Mouse (Mus musculus) liver, embryonic 15.5 days (tissue): Measurements from ENCODE around the gene Wfdc13. TPM values are rescaled to one million over a fixed set of nuclear protein-coding genes. Genes with fewer than 3 reads are reported as not detected.

ENCODE experiments used
- ATAC-seq: fragments of 200-750 bp; cut with Nextera tagmentation; 2 replicates; pipeline ENCODE4 v1.8.0; 2017; ENCODE audit warnings: moderate number of reproducible peaks, mild to moderate bottlenecking, moderate library complexity; ENCODE audit not compliant: insufficient read depth
- H3K27ac ChIP-seq: fragments of 300-500 bp; sonication (generic); replicated peaks from 2 replicates; pipeline ENCODE4 v1.5.1; 2015; ENCODE audit warnings: mild to moderate bottlenecking, inconsistent platforms
- H3K27me3 ChIP-seq: fragments of 300-500 bp; sonication (generic); 2 replicates; pipeline ENCODE4 v1.6.1; 2015; ENCODE audit warnings: mild to moderate bottlenecking, inconsistent platforms
- H3K36me3 ChIP-seq: fragments of 300-500 bp; sonication (generic); replicated peaks from 2 replicates; pipeline ENCODE4 v1.6.1; 2015; ENCODE audit warnings: moderate library complexity, mild to moderate bottlenecking, inconsistent platforms
- H3K4me1 ChIP-seq: fragments of 300-500 bp; sonication (generic); replicated peaks from 2 replicates; pipeline ENCODE4 v1.6.1; 2015; ENCODE audit warnings: inconsistent platforms
- H3K4me2 ChIP-seq: fragments of 300-500 bp; sonication (generic); 2 replicates; pipeline ENCODE4 v1.6.1; 2015; ENCODE audit warnings: moderate library complexity, mild to moderate bottlenecking, inconsistent platforms
- H3K4me3 ChIP-seq: fragments of 300-500 bp; sonication (generic); replicated peaks from 2 replicates; pipeline ENCODE4 v1.5.1; 2015; ENCODE audit warnings: mild to moderate bottlenecking, inconsistent platforms
- H3K9ac ChIP-seq: fragments of 300-500 bp; sonication (generic); 2 replicates; pipeline ENCODE4 v1.6.1; 2015; ENCODE audit warnings: moderate library complexity, mild to moderate bottlenecking, inconsistent platforms
- H3K9me3 ChIP-seq: fragments of 300-500 bp; sonication (generic); replicated peaks from 2 replicates; pipeline ENCODE4 v1.6.1; 2016; ENCODE audit warnings: inconsistent platforms
- WGBS: fragments of 180-500 bp; shearing (Covaris S2); methylation state at CpG from one replicate; pipeline ENCODE4 v1.1.7; 2015; ENCODE audit warnings: mixed read lengths; ENCODE audit not compliant: insufficient replicate concordance; 5-methylcytosine and 5-hydroxymethylcytosine counted together
- polyA plus RNA-seq: library from polyadenylated mRNA; unstranded; fragments of >200 nt; fragmentation: Nextera tagmentation; extraction: Ambion mirVana; gene quantifications from 2 replicates; pipeline ENCODE4 v1.2.1, GENCODE M21; 2015

Gene Wfdc13
- polyA plus RNA-seq, 1 experiment from 2014 or later, result not detected

GRCm38 (mm10) chr2:164676103-164676502, 8.8 kb upstream of the Wfdc13 start:
- no peak for ATAC-seq
- no peak overlapping the region for H3K4me2 ChIP-seq
- peaks cover 9% of the 10 kb centered on the region for H3K4me1 ChIP-seq
- no peak overlapping the region for H3K9ac ChIP-seq
- no peak overlapping the region for H3K27ac ChIP-seq
- WGBS, result 67% methylated on average over 7 of the region's 7 CpGs
- H3K4me3 ChIP-seq, result no peak overlapping the region
- H3K27me3 ChIP-seq, result no peaks in the 10 kb centered on the region
- no peaks in the 10 kb centered on the region for H3K9me3 ChIP-seq
- H3K36me3 ChIP-seq, result no peaks in the 10 kb centered on the region

DNA sequence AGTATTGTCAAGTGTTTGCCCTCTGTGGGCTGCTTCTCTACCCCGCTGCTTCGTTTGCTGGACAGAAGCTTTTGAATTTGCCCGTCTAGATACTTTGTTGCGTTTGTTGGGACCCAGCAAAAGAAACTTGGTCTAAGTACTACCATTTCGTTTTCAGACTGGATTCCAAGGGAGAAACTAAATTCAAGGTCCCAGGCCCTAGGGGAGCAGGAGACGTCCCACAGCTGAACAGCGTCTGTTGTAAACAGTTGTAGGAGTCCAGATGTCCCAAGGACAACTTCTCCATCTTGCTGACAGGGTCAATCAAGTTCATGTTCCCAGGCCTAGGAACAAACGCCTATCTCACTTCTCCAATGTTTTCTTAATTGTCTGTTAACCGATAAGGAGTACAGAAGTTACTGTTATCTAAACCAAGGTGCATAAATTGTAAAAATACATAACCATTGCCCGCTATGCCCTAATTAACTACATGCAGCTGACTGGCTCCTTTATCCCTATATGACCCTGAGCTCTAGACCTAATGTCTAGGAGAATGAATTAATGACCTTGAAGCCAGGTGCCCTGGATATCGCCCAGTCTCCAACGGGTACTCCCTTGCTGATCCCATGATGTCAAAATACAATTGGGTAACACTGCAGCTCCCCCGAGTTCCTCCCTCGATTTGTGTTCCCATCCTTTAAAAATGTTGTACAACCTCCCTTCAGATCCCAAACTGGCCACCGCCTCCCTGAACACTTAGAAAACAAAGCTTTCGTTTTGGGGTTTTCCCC, 7.8 kb upstream of the Wfdc13 start:
- H3K27me3 ChIP-seq, result no peaks in the 10 kb centered on the region
- no peak overlapping the region for H3K9ac ChIP-seq
- H3K27ac ChIP-seq, result no peak overlapping the region
- peaks cover 9% of the 10 kb centered on the region for H3K4me1 ChIP-seq
- H3K36me3 ChIP-seq, result no peaks in the 10 kb centered on the region
- WGBS, result 64% methylated on average over 16 of the region's 16 CpGs
- no peak overlapping the region for H3K4me3 ChIP-seq
- H3K4me2 ChIP-seq, result no peak overlapping the region
- H3K9me3 ChIP-seq, result no peaks in the 10 kb centered on the region
- no peak for ATAC-seq

- 0 out of 2 replicates have a peak, but pooled peaks have one; percentile 28 for ATAC-seq
- no peak overlapping the region; the same call in 1 of the 2 replicates for H3K27ac ChIP-seq
- H3K27me3 ChIP-seq, result no peaks in the 10 kb centered on the region
- H3K36me3 ChIP-seq, result no peaks in the 10 kb centered on the region
- no peak overlapping the region for H3K9ac ChIP-seq
- H3K4me1 ChIP-seq, result peaks cover 9% of the 10 kb centered on the region
- peak overlapping the region; percentile 47 for H3K4me2 ChIP-seq
- 0 out of 2 replicates have a peak overlapping the region, but pooled peaks have one; percentile 12 for H3K4me3 ChIP-seq
- no peaks in the 10 kb centered on the region for H3K9me3 ChIP-seq
- WGBS, result 17% methylated on average over 19 of the region's 19 CpGs
These were observed 5.9 kb upstream of the Wfdc13 start for GRCm38 (mm10) chr2:164678848-164679625.

DNA sequence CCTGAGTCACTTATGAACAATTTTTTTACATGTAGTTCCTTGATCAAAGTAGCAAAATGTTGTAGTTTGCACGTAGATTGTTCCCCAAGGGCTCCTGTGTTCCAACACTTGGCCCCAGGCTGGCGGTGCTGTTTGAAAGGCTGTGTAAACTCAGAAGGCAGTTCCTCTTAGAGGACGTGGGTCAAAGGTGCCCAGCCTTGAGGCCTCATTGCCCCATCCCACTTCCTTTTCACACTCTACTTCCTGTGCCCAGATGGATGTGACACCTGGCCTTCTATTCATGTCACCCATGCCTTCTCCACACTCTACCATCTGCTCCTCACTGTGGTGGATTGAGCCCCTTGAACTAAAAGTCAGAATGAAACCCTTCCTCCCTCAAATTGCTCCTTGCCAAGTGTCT, 5.0 kb upstream of the Wfdc13 start:
- H3K27ac ChIP-seq, result no peak overlapping the region
- H3K9ac ChIP-seq, result no peak overlapping the region
- H3K4me3 ChIP-seq, result no peak overlapping the region
- H3K4me1 ChIP-seq, result peaks cover 9% of the 10 kb centered on the region
- ATAC-seq, result peak; percentile 54; the same call in 1 of the 2 replicates
- H3K27me3 ChIP-seq, result no peaks in the 10 kb centered on the region
- H3K9me3 ChIP-seq, result no peaks in the 10 kb centered on the region
- no peak overlapping the region for H3K4me2 ChIP-seq
- H3K36me3 ChIP-seq, result no peaks in the 10 kb centered on the region
- 9% methylated on average over 3 of the region's 3 CpGs for WGBS

DNA sequence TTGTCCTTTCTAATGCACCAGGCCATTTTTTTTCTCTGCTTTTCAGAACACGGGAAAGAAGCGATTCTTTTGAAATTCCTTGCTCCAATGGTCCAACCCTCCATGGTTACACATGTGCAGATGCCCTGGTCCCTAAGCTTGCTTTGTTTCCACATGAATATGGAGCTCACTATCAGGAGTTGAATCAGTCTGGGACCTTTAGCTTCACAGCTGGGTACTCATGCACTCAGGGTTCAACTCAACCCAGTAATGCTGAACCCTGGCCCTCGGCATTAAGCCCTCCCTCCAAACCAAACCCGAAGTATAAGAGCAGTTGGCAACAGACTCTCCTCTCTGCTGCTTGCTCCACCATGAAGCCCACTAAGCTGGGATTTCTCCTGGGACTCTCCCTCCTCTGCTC, 13.3 kb downstream of the Wfdc13 start, which contains the start of gene Spint4:
Spint4 (plus strand) TSS at position 301 of the 400 bp plus-strand sequence.
- Histone ChIP-seq H3K9me3 (no peaks in the 10 kb centered on the region), H3K27ac (no peak within 1 kb of the TSS), H3K9ac (no peak within 1 kb of the TSS), H3K4me2 (no peak within 1 kb of the TSS), H3K27me3 (no peaks in the 10 kb centered on the region), H3K36me3 (no peaks in the 10 kb centered on the region), H3K4me1 (no peaks in the 10 kb centered on the region), H3K4me3 (no peak within 1 kb of the TSS)
- ATAC-seq, result no peak
- 55% methylated on average over 4 of the region's 4 CpGs for WGBS

DNA sequence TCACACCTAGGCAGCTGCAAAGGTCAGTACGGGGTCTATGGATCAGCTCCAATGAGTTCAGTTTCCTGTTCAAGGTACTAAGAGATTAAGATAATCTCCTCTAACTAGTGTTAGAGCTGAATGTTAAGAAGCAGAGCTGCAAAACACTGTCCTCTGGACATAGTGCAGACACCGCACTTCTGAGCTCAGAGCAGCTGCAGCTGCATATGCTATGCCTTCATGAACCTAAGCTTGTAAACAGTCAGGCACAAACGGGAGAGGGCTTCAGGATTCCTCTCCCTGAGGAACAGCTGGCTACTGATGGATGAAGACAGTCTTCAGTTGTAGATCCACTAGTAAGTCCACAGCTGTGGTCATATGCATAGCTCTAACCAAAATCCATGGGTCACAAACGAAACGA, 16.1 kb downstream of the Wfdc13 start:
- Histone ChIP-seq H3K4me1 (no peaks in the 10 kb centered on the region), H3K27ac (no peak overlapping the region), H3K27me3 (no peaks in the 10 kb centered on the region), H3K36me3 (no peaks in the 10 kb centered on the region), H3K9ac (no peak overlapping the region), H3K4me3 (no peak overlapping the region), H3K9me3 (no peaks in the 10 kb centered on the region), H3K4me2 (no peak overlapping the region)
- 56% methylated on average over 5 of the region's 5 CpGs for WGBS
- ATAC-seq, result no peak

GRCm38 (mm10) chr2:164701761-164702160, 16.9 kb downstream of the Wfdc13 start:
- Histone ChIP-seq H3K4me2 (no peak overlapping the region), H3K9ac (no peak overlapping the region)
- WGBS, result 57% methylated on average over 5 of the region's 5 CpGs

DNA sequence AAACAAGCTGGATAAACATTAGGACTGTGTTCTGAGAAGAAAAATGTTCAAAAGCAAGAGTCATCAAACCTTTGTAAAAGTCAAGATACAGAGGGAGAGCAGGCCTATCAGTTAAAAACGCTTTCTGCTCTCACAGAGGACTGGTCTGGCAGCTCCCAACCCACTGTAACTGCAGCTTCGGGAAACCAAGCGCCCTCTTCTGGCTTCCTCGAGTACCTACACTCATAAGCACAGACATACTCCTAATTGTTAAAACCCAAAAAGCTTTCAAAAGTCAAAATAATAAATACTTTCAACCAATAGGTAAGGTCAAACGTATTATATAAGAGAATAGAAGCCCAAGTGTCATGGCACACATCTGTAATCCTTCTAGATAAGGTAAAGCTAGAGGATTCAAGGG, 19.3 kb downstream of the Wfdc13 start:
- no peak for ATAC-seq
- Histone ChIP-seq H3K4me2 (no peak overlapping the region), H3K4me1 (no peaks in the 10 kb centered on the region), H3K27me3 (no peaks in the 10 kb centered on the region), H3K36me3 (no peaks in the 10 kb centered on the region), H3K4me3 (no peak overlapping the region), H3K27ac (no peak overlapping the region), H3K9ac (no peak overlapping the region), H3K9me3 (no peaks in the 10 kb centered on the region)
- WGBS, result 50% methylated on average over 5 of the region's 5 CpGs

More at GRCm38 (mm10) chr2:164701761-164702160, 16.9 kb downstream of the Wfdc13 start:
- Histone ChIP-seq H3K9me3 (no peaks in the 10 kb centered on the region), H3K36me3 (no peaks in the 10 kb centered on the region), H3K4me3 (no peak overlapping the region), H3K27me3 (no peaks in the 10 kb centered on the region), H3K27ac (no peak overlapping the region), H3K4me1 (no peaks in the 10 kb centered on the region)
- ATAC-seq, result no peak

- 67% methylated on average over 6 of the region's 6 CpGs for WGBS
- Histone ChIP-seq H3K27ac (no peak overlapping the region), H3K9ac (no peak overlapping the region), H3K36me3 (no peaks in the 10 kb centered on the region), H3K4me2 (no peak overlapping the region), H3K27me3 (no peaks in the 10 kb centered on the region), H3K4me3 (no peak overlapping the region), H3K9me3 (no peaks in the 10 kb centered on the region), H3K4me1 (no peaks in the 10 kb centered on the region)
- no peak for ATAC-seq
These were observed 20.4 kb downstream of the Wfdc13 start for GRCm38 (mm10) chr2:164705328-164705727.

DNA sequence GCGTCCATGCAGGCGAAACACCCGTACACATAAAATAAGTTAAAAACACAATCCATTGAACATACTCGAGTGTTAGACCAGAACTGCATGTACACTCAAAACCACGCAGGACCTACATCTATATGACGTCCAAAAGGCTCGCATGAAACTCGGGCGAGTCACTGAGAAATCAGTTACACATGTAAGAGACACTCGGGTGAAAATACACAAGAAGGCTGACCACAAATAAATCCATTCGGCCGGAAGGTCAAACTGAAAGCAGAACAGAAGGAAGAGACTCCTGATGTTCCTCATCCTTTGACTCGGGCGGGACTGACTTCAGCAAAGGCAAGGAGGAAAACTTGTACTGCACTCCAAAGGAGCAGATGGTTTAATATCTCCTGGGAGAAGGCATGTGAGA, 21.1 kb downstream of the Wfdc13 start:
- Histone ChIP-seq H3K4me1 (no peaks in the 10 kb centered on the region), H3K9me3 (no peaks in the 10 kb centered on the region), H3K9ac (no peak overlapping the region), H3K27me3 (no peaks in the 10 kb centered on the region), H3K4me3 (no peak overlapping the region), H3K4me2 (no peak overlapping the region), H3K27ac (no peak overlapping the region), H3K36me3 (no peaks in the 10 kb centered on the region)
- ATAC-seq, result no peak
- WGBS, result 73% methylated on average over 14 of the region's 14 CpGs

DNA sequence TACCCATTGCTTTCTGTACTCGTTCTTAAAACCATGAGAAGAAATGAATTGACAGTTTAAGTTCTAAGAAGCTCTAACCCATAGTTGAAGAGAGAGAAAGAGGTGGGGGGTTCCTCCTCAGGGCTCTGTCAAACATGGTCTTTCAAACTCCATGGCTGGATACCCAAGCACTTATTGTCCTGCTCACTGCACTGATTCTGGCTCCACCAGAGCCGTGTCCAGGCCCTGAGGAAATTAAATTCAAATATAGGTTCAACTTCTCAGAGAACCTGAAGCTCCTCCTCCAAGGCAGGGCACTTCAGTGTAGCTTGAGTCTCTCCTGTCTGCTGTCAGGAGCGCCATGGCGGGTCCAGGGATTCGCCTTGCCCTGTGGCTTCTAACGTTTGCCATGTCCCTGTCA, 30.1 kb downstream of the Wfdc13 start, which contains the start of gene Spint5:
Spint5 (plus strand) TSS at position 301 of the 400 bp plus-strand sequence.
- H3K4me2 ChIP-seq, result no peak within 1 kb of the TSS
- no peaks in the 10 kb centered on the region; the same call in 1 of the 2 replicates for H3K27me3 ChIP-seq
- WGBS, result 51% methylated on average over 6 of the region's 6 CpGs
- H3K9ac ChIP-seq, result no peak within 1 kb of the TSS
- no peaks in the 10 kb centered on the region for H3K36me3 ChIP-seq
- H3K9me3 ChIP-seq, result no peaks in the 10 kb centered on the region
- no peaks in the 10 kb centered on the region for H3K4me1 ChIP-seq
- no peak for ATAC-seq
- H3K4me3 ChIP-seq, result no peak within 1 kb of the TSS
- H3K27ac ChIP-seq, result no peak within 1 kb of the TSS
